Mouse (Mus musculus) left cerebral cortex, postnatal 4 days (tissue): Measurements from ENCODE around the gene 3110040M04Rik. TPM values are rescaled to one million over a fixed set of nuclear protein-coding genes. Genes with fewer than 3 reads are reported as not detected.
"Not testable (repeated sequence)": the region's sequence is repeated elsewhere in the genome, so short reads cannot be mapped to it uniquely, and the experiment has no call there.

ENCODE experiments used
- DNase-seq: peaks from one replicate; pipeline ENCODE4 v3.0.0-alpha.2; 2022
- intact Hi-C: fragments of 180-260 bp; cut with DNase I; formaldehyde crosslinking; loops from one replicate; pipeline ENCODE4 v1.15.1; 2025
- total RNA-seq, 2 experiments: library from RNA; stranded (reverse); gene quantifications; 2 replicates each; pipeline ENCODE4 v1.2.3; 2021

The 3110040M04Rik gene
- not detected for total RNA-seq

- intact Hi-C loops, DNase-seq: not testable (repeated sequence)
These were observed at the start of gene 3110040M04Rik for GRCm38 (mm10) chr1:151203818-151204217. 3110040M04Rik (plus strand) TSS chr1:151204121.

DNA sequence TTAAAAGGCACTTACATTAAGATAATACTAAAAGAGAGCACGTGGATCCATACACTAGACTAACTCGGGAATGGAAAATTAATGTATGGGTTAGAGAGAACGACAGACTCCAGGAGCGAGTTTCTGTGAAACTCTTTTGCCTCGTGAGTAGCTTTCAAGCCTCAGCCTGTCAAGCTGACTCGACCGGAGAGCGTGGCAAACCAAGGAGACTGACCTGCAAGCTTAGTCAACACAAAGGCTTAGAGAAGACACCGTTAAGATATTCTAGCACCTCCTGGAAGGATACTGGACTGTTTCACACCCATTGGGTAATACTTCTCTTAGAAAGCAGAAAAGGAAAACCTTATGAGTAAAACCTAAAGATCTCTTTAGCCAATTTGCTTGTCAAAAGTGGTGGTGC lies 49.8 kb upstream of the 3110040M04Rik start:
- intact Hi-C loops, DNase-seq: not testable (repeated sequence)

DNA sequence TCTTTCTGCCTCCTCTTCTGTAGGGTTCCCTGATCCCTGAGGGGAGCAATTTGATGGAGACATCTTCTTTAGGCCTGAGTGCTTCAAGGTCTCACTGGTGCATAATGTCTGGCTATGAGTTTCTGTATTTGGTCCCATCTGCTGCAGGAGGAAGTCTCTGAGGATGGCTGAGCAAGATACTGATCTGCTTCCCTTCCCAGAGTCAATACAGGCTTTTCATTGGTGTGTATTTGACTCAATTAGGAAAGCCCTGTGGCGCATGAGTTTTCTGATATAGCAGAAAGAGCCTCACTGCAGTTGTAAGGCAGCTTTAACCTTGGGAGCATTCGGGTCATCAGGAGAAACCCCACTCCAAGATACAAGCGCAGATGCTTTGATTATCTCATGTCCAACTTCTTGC lies 47.8 kb upstream of the 3110040M04Rik start:
- intact Hi-C loops = no loop called here
- no peak for DNase-seq

DNA sequence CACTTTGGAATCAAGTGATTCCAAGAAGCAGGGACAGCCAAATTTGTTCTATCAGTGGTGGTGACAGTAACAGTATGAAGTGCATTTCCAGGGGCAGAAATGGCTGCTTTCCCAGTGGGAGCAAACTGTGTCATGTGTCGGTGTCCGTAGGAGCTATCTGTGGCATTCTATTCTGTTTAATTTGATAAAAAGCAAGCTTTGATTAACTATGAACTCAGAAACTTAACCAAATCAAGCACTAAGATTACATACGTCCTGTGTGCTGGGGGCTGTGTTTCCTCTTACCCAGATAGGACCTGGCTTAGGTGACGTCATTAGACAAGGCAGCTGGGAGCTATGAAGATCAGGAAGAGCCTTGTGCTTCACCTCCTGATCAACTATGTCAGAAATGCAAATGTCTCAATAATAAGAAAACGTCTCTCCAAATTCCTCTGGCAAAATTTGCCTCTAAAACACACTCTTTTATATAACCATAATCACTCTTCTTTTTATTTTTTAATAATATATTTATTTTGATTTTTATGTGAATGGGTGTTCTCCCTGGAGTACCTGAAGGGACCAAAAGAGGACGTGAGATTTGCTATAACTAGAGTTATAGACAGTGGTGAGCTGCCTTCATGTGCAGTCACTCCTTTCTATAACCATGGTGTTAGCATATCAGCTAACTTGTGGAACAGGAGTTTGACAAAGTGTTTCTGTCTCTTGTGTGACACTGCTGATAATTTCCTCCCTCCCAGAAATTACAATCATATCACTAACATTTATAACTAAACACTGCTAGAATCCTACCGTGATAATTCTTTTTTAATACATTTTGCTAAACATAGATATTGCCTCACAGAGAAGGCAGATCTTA lies 46.9 kb upstream of the 3110040M04Rik start:
- DNase-seq = no peak
- intact Hi-C loops = no loop called here

GRCm38 (mm10) chr1:151157963-151158856 lies 45.7 kb upstream of the 3110040M04Rik start:
- DNase-seq = no peak
- intact Hi-C loops = no loop called here

GRCm38 (mm10) chr1:151158857-151159510 lies 44.9 kb upstream of the 3110040M04Rik start:
- intact Hi-C loops = no loop called here

GRCm38 (mm10) chr1:151166031-151166430 lies 37.9 kb upstream of the 3110040M04Rik start:
- DNase-seq = no peak
- intact Hi-C loops = no loop called here

More at GRCm38 (mm10) chr1:151158857-151159510, 44.9 kb upstream of the 3110040M04Rik start:
- no peak for DNase-seq

- no peak for DNase-seq
- intact Hi-C loops = no loop called here
These were observed 36.4 kb upstream of the 3110040M04Rik start for GRCm38 (mm10) chr1:151167297-151168047.

- no peak for DNase-seq
- intact Hi-C loops = no loop called here
These were observed 35.3 kb upstream of the 3110040M04Rik start for GRCm38 (mm10) chr1:151168637-151169036.

GRCm38 (mm10) chr1:151171572-151172461 lies 32.1 kb upstream of the 3110040M04Rik start:
- intact Hi-C loops = no loop called here
- DNase-seq = no peak

GRCm38 (mm10) chr1:151177030-151177936 lies 26.6 kb upstream of the 3110040M04Rik start:
- no peak for DNase-seq
- intact Hi-C loops = no loop called here

DNA sequence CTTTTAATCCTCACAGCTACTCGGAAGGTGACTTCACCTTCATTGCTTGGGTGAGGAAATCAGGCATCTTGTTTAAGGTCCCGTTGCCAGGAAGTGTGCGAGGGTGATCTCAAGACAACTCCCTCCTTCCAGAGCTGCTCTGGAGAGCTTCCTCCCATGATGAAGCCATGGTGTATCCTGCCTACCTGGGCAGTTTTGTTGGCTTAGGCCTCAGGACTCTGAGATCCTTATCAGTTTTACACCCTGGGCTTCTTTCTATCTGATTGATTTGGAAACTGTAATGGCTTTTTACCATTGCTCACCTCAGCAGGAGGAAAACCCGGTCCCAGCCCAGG lies 26.0 kb upstream of the 3110040M04Rik start:
- DNase-seq = no peak

GRCm38 (mm10) chr1:151178505-151179083 lies 25.3 kb upstream of the 3110040M04Rik start:
- intact Hi-C loops = no loop called here

More for the DNA sequence above, 26.0 kb upstream of the 3110040M04Rik start:
- intact Hi-C loops = no loop called here

DNA sequence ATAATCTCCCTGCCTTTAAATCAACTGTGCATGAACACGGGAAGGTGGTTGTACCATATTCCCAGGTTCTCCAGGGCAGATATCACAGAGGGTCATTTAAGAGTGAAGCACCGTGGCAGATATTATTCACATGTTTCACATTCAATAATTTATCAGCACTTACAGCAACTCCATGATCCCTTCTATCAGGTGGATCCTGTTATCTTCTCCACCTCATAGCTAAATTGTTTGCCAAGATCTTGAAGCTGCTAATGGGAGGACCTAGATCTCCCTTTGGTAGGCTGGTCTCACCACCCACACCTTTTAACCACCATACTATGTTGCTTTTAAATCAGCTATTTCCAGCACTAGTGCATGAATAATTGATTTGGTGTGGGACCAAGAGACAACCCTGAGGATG lies 23.8 kb upstream of the 3110040M04Rik start:
- intact Hi-C loops = no loop called here
- DNase-seq = no peak

More at GRCm38 (mm10) chr1:151178505-151179083, 25.3 kb upstream of the 3110040M04Rik start:
- peak; percentile 13 for DNase-seq

GRCm38 (mm10) chr1:151182266-151182665 lies 21.7 kb upstream of the 3110040M04Rik start, which contains the start of gene Gm47985:
Gm47985 (plus strand) TSS chr1:151182537.
- intact Hi-C loops, DNase-seq: not testable (repeated sequence)

DNA sequence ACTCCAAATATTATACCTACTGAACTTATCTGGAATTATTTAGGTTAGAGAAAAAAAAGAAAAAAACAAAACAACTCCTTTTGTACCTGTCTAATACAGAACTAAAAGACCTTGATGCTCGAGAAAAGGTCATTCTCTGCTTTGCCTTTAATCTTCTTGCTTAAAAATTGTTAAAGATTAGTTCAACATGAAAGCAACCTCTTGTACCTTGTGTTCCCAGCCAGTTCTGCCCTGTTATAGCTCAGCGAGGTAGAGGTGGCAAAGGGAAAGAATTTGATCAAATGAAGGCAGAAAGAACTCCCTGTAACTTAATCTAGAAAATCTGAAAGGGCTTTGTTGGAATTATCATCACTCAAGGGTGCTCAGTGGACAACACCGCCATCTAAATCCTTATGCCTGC lies 17.7 kb upstream of the 3110040M04Rik start:
- intact Hi-C loops, DNase-seq: not testable (repeated sequence)

DNA sequence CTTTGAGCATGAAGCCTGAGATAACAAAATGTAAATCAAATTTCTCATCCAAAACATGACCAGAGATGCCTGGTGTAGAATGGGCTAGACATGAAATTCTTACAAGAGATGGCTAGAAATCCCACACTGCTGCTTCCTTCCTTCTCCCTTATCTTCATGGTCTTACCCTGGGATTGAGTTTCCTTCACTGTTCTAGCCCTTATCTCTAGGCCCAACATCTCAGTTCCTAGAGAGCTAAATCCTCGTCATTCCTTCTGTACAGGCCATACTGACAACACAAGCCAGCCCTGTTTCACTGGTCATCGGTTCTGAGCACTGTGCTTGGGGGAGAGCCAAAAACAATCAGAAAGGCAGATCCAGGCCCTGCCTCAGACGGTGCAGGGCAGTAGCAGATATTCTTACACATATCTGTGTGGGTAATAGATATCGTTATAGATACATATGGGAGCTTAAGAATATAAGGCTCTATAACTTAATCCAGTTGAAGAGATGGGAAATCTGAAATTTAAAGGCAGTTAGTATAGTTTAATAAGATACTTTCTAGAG lies 17.0 kb upstream of the 3110040M04Rik start:
- DNase-seq, intact Hi-C loops: not testable (repeated sequence)
